Mouse (Mus musculus) embryonic facial prominence, embryonic 12.5 days (tissue): ENCODE measurements at regions not wholly inside any gene's neighbourhood (a gene's known extent, or its start where the extent isn't known, plus 50 kb on each side); places are given as distances from the start of the nearest gene placed in this dataset.
"Not testable (repeated sequence)": the region's sequence is repeated elsewhere in the genome, so short reads cannot be mapped to it uniquely, and the experiment has no call there.

Experiments
- ATAC-seq: fragments of 200-750 bp; cut with Nextera tagmentation; 2 replicates; pipeline ENCODE4 v1.8.0; 2017; ENCODE audit not compliant: insufficient number of reproducible peaks, insufficient read depth, low FRiP score, low TSS enrichment
- H3K27ac ChIP-seq: fragments of 300-500 bp; sonication (generic); 2 replicates; pipeline ENCODE4 v1.5.1; 2016; ENCODE audit warnings: mild to moderate bottlenecking
- H3K27me3 ChIP-seq: fragments of 300-500 bp; sonication (generic); 2 replicates; pipeline ENCODE4 v1.6.1; 2016; ENCODE audit warnings: mild to moderate bottlenecking, moderate library complexity
- H3K36me3 ChIP-seq: fragments of 300-500 bp; sonication (generic); 2 replicates; pipeline ENCODE4 v1.6.1; 2016; ENCODE audit warnings: mild to moderate bottlenecking
- H3K4me1 ChIP-seq: fragments of 300-500 bp; sonication (generic); 2 replicates; pipeline ENCODE4 v1.6.1; 2016
- H3K4me2 ChIP-seq: fragments of 300-500 bp; sonication (generic); replicated peaks from 2 replicates; pipeline ENCODE4 v1.6.1; 2016; ENCODE audit warnings: mild to moderate bottlenecking, moderate library complexity
- H3K4me3 ChIP-seq: fragments of 300-500 bp; sonication (generic); 2 replicates; pipeline ENCODE4 v1.5.1; 2016; ENCODE audit warnings: mild to moderate bottlenecking
- H3K9ac ChIP-seq: fragments of 300-500 bp; sonication (generic); 2 replicates; pipeline ENCODE4 v1.6.1; 2016; ENCODE audit warnings: mild to moderate bottlenecking, moderate library complexity
- H3K9me3 ChIP-seq: fragments of 300-500 bp; sonication (generic); 2 replicates; pipeline ENCODE4 v1.6.1; 2016; ENCODE audit warnings: mild to moderate bottlenecking, moderate library complexity
- WGBS: fragments of 180-500 bp; shearing (Covaris S2); methylation state at CpG from one replicate; pipeline ENCODE4 v1.1.7; 2016; 5-methylcytosine and 5-hydroxymethylcytosine counted together

- 20% methylated on average over 7 of the region's 7 CpGs for WGBS
- Histone ChIP-seq H3K27me3 (no peaks in the 10 kb centered on the region), H3K4me3 (no peak overlapping the region), H3K9ac (no peak overlapping the region), H3K4me1 (no peaks in the 10 kb centered on the region), H3K9me3 (no peaks in the 10 kb centered on the region), H3K36me3 (no peaks in the 10 kb centered on the region), H3K4me2 (no peak overlapping the region), H3K27ac (no peak overlapping the region)
- 0 out of 2 replicates have a peak, but pooled peaks have one; percentile 47 for ATAC-seq
Observed at GRCm38 (mm10) chr1:177501288-177501687, 59.1 kb downstream of the Zbtb18 start.

GRCm38 (mm10) chr1:177503946-177504345, 61.8 kb downstream of the Zbtb18 start:
- Histone ChIP-seq H3K9me3 (no peaks in the 10 kb centered on the region), H3K9ac (no peak overlapping the region), H3K4me2 (no peak overlapping the region), H3K4me1 (no peaks in the 10 kb centered on the region), H3K4me3 (no peak overlapping the region), H3K27ac (no peak overlapping the region), H3K36me3 (no peaks in the 10 kb centered on the region), H3K27me3 (no peaks in the 10 kb centered on the region)
- 77% methylated on average over 1 of the region's 1 CpGs for whole genome bisulfite sequencing
- no peak for ATAC-seq

DNA sequence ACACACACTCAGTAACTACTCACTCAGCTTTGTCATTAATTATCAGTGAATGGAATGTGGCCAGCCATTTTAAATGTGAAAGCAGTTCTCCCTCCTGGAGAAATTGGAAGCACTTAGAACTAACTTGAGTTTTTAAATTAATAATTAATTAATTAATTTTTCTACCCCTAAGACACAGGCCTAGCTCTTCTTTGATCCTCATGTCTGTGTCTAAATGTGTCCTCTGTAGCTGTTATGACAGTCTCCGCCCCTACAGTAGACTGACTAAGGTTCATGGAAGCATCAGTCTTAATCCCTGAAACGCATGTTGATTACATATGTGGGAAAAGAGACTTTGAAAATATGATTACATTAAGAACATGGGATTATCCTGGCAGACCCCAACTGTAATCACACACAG, 62.6 kb downstream of the Zbtb18 start:
- Histone ChIP-seq H3K4me2 (no peak overlapping the region), H3K4me1 (no peaks in the 10 kb centered on the region), H3K4me3 (no peak overlapping the region), H3K27ac (no peak overlapping the region), H3K36me3 (no peaks in the 10 kb centered on the region), H3K27me3 (no peaks in the 10 kb centered on the region), H3K9me3 (no peaks in the 10 kb centered on the region), H3K9ac (no peak overlapping the region)
- no peak for ATAC-seq
- 88% methylated on average over 2 of the region's 2 CpGs for WGBS

GRCm38 (mm10) chr1:177507398-177507797, 65.2 kb downstream of the Zbtb18 start:
- H3K9ac ChIP-seq, ATAC-seq, H3K27ac ChIP-seq, H3K9me3 ChIP-seq, H3K4me2 ChIP-seq, H3K4me3 ChIP-seq, H3K27me3 ChIP-seq, H3K36me3 ChIP-seq, H3K4me1 ChIP-seq: not testable (repeated sequence)
- WGBS = 78% methylated on average over 4 of the region's 4 CpGs

DNA sequence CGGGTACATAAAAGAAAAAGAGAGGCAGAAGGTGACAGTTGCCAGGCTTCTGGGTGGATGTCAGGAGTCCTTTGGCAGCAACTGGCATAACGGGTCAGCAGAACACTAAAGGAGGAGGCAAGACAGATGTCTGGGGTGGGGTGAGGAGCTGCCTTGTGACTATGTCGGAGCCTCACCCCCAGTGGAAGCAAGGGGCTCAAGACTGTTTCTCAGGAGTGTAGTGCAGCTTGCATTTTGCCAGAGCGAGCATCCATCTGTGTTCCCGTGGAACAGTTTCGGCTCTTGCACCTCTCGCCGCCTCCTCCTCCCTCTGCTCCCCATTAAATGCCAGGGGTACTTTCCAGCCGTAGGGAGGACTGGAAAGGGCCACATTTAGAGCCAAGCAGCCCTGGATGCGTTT, 67.6 kb downstream of the Zbtb18 start:
- Histone ChIP-seq H3K4me1 (no peaks in the 10 kb centered on the region), H3K4me3 (no peak overlapping the region), H3K27me3 (no peaks in the 10 kb centered on the region), H3K36me3 (no peaks in the 10 kb centered on the region), H3K9ac (no peak overlapping the region), H3K27ac (no peak overlapping the region), H3K9me3 (no peaks in the 10 kb centered on the region), H3K4me2 (no peak overlapping the region)
- no peak for ATAC-seq
- WGBS = 76% methylated on average over 10 of the region's 10 CpGs

GRCm38 (mm10) chr1:177512116-177512515, 70.0 kb downstream of the Zbtb18 start:
- H3K27me3 ChIP-seq = no peaks in the 10 kb centered on the region
- 85% methylated on average over 2 of the region's 2 CpGs for WGBS
- H3K36me3 ChIP-seq = no peaks in the 10 kb centered on the region
- H3K4me3 ChIP-seq = no peak overlapping the region
- no peak overlapping the region for H3K9ac ChIP-seq
- H3K27ac ChIP-seq = no peak overlapping the region
- ATAC-seq = no peak
- no peaks in the 10 kb centered on the region for H3K4me1 ChIP-seq
- H3K9me3 ChIP-seq = no peaks in the 10 kb centered on the region
- H3K4me2 ChIP-seq = no peak overlapping the region

DNA sequence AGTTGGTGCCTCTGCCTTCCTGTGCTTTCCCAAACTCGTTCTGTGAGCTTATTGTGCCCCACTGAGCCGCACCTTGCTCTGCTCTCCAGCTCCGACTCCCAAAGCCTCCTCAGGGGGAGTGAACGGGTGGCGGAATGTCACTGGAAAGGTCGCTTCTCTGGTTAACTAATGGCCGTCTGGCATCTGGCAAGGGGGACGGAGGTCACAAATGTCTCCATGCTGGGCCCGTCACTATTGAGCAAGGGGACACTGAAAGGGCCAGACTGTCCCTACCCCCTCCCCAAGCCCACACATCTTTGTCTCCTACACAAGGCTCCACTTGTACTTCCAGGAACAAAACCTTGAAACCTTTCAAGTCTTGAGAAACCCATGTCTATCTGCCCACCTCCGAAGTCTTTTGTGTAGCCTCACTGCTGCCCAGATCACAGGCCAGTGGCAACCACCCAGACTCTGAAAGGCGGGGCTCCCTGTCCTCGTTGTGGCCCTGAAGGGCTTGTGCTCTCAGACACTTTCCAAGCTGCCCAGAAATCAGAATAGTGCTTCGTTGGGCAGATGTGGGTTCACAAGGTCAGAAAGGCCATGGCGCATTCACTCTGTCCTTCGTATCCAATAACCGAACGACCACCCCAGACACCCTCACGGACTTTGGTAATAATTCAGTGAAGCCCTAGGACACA, 75.9 kb downstream of the Zbtb18 start:
- 15% methylated on average over 18 of the region's 18 CpGs for WGBS
- Histone ChIP-seq H3K27ac (no peak overlapping the region), H3K4me3 (no peak overlapping the region), H3K4me2 (peak overlapping the region; percentile 24; the same call in 1 of the 2 replicates), H3K9ac (no peak overlapping the region), H3K36me3 (no peaks in the 10 kb centered on the region), H3K9me3 (no peaks in the 10 kb centered on the region), H3K27me3 (no peaks in the 10 kb centered on the region), H3K4me1 (peaks cover 25% of the 10 kb centered on the region)
- no peak for ATAC-seq

- ATAC-seq = no peak
- Histone ChIP-seq H3K4me1 (peaks cover 25% of the 10 kb centered on the region), H3K4me3 (0 out of 2 replicates have a peak overlapping the region, but pooled peaks have one; percentile 7), H3K36me3 (no peaks in the 10 kb centered on the region), H3K27me3 (no peaks in the 10 kb centered on the region), H3K27ac (no peak overlapping the region), H3K9ac (no peak overlapping the region), H3K4me2 (peak overlapping the region; percentile 41), H3K9me3 (no peaks in the 10 kb centered on the region)
- 13% methylated on average over 13 of the region's 13 CpGs for WGBS
Observed at GRCm38 (mm10) chr1:177518897-177519513, 76.9 kb downstream of the Zbtb18 start.

GRCm38 (mm10) chr1:177521110-177521509, 79.0 kb downstream of the Zbtb18 start:
- H3K27ac ChIP-seq = no peak overlapping the region
- ATAC-seq = no peak
- H3K9me3 ChIP-seq = no peaks in the 10 kb centered on the region
- H3K36me3 ChIP-seq = no peaks in the 10 kb centered on the region
- 84% methylated on average over 2 of the region's 2 CpGs for WGBS
- H3K4me1 ChIP-seq = peaks cover 25% of the 10 kb centered on the region
- no peak overlapping the region for H3K9ac ChIP-seq
- no peak overlapping the region for H3K4me2 ChIP-seq
- no peak overlapping the region for H3K4me3 ChIP-seq
- H3K27me3 ChIP-seq = no peaks in the 10 kb centered on the region

- no peak for ATAC-seq
- Histone ChIP-seq H3K9me3 (no peaks in the 10 kb centered on the region), H3K36me3 (no peaks in the 10 kb centered on the region), H3K4me2 (no peak overlapping the region), H3K4me3 (no peak overlapping the region), H3K9ac (no peak overlapping the region), H3K27me3 (no peaks in the 10 kb centered on the region), H3K4me1 (no peaks in the 10 kb centered on the region), H3K27ac (no peak overlapping the region)
- 75% methylated on average over 6 of the region's 6 CpGs for WGBS
Observed at GRCm38 (mm10) chr1:177525141-177525540, 83.0 kb downstream of the Zbtb18 start.

- H3K27me3 ChIP-seq = no peaks in the 10 kb centered on the region
- no peak overlapping the region for H3K9ac ChIP-seq
- ATAC-seq = no peak
- no peak overlapping the region for H3K4me3 ChIP-seq
- H3K36me3 ChIP-seq = no peaks in the 10 kb centered on the region
- H3K4me2 ChIP-seq = no peak overlapping the region
- no peak overlapping the region for H3K27ac ChIP-seq
- no peaks in the 10 kb centered on the region for H3K9me3 ChIP-seq
- WGBS = 38% methylated on average over 2 of the region's 2 CpGs
- H3K4me1 ChIP-seq = no peaks in the 10 kb centered on the region
Observed at GRCm38 (mm10) chr1:177531791-177532190, 89.6 kb downstream of the Zbtb18 start.

DNA sequence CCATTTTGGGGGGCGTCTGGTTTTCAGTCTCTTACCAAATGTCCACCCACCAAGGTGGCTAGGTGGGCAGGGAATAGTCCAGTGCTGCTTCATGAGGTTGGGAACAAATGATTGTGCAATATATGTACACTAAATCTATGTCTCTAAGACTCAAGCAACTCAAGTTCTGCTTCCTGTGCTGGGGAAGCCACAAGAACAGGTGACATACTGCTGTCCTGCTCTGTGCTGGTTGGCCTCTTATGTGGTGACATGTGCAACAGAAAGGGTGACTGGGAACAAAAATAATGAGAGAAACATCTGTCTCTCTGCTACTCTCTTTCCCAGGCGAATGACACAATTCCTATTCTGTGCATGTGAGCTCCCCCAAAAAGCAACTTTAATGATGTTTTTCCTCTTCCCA, 90.5 kb downstream of the Zbtb18 start:
- ATAC-seq = no peak
- no peaks in the 10 kb centered on the region for H3K4me1 ChIP-seq
- H3K27ac ChIP-seq = no peak overlapping the region
- H3K4me3 ChIP-seq = no peak overlapping the region
- no peak overlapping the region for H3K9ac ChIP-seq
- no peaks in the 10 kb centered on the region for H3K9me3 ChIP-seq
- H3K27me3 ChIP-seq = no peaks in the 10 kb centered on the region
- H3K4me2 ChIP-seq = no peak overlapping the region
- no peaks in the 10 kb centered on the region for H3K36me3 ChIP-seq
- 81% methylated on average over 2 of the region's 2 CpGs for WGBS
